Mouse (Mus musculus): ENCODE measurements at regions not wholly inside any gene's neighbourhood (a gene's known extent, or its start where the extent isn't known, plus 50 kb on each side); places are given as distances from the start of the nearest gene placed in this dataset.

GRCm38 (mm10) chr13:115427091-115428033 is 325.6 kb upstream of the Itga1 start:
- WGBS: 68% methylated on average over 12 of the region's 12 CpGs
- no peaks in the 10 kb centered on the region for H3K27me3 ChIP-seq (ENCODE audit: insufficient read depth, low read length)
- no peaks in the 10 kb centered on the region for H3K9me3 ChIP-seq (ENCODE audit: low read depth, low read length)
- no peaks in the 10 kb centered on the region for H3K4me1 ChIP-seq (ENCODE audit: insufficient read depth)
- H3K9ac ChIP-seq: no peak overlapping the region
- H3K36me3 ChIP-seq (ENCODE audit: insufficient read depth): no peaks in the 10 kb centered on the region
- H3K4me2 ChIP-seq: no peak overlapping the region
- no peak for DNase-seq
- ATAC-seq (ENCODE audit: insufficient read depth): no peak
- H3K4me3 ChIP-seq (ENCODE audit: low read depth, low read length): no peak overlapping the region
- H3K27ac ChIP-seq (ENCODE audit: low read depth): no peak overlapping the region
- TF ChIP-seq CTCF (IDR thresholded peaks at IDR 0.05; ENCODE audit: low read depth): no peak

GRCm38 (mm10) chr13:115425610-115426562 is 324.1 kb upstream of the Itga1 start:
- Histone ChIP-seq H3K4me3 (ENCODE audit: low read depth, low read length) (no peak overlapping the region), H3K9ac (no peak overlapping the region), H3K4me2 (no peak overlapping the region), H3K27ac (ENCODE audit: low read depth) (no peak overlapping the region), H3K27me3 (ENCODE audit: insufficient read depth, low read length) (no peaks in the 10 kb centered on the region), H3K4me1 (ENCODE audit: insufficient read depth) (no peaks in the 10 kb centered on the region), H3K9me3 (ENCODE audit: low read depth, low read length) (no peaks in the 10 kb centered on the region), H3K36me3 (ENCODE audit: insufficient read depth) (no peaks in the 10 kb centered on the region)
- ATAC-seq (ENCODE audit: insufficient read depth) (no peak), DNase-seq (no peak)
- TF ChIP-seq CTCF (IDR thresholded peaks at IDR 0.05; ENCODE audit: low read depth): no peak
- WGBS: 65% methylated on average over 8 of the region's 8 CpGs

GRCm38 (mm10) chr13:115423761-115424160 is 322.0 kb upstream of the Itga1 start:
- H3K27ac ChIP-seq (ENCODE audit: low read depth): no peak overlapping the region
- no peak overlapping the region for H3K4me2 ChIP-seq
- no peaks in the 10 kb centered on the region for H3K27me3 ChIP-seq (ENCODE audit: insufficient read depth, low read length)
- H3K4me1 ChIP-seq (ENCODE audit: insufficient read depth): no peaks in the 10 kb centered on the region
- no peak overlapping the region for H3K9ac ChIP-seq
- no peak overlapping the region for H3K4me3 ChIP-seq (ENCODE audit: low read depth, low read length)
- no peaks in the 10 kb centered on the region for H3K36me3 ChIP-seq (ENCODE audit: insufficient read depth)
- 58% methylated on average over 3 of the region's 3 CpGs for WGBS
- no peak for DNase-seq
- no peak for TF ChIP-seq CTCF (IDR thresholded peaks at IDR 0.05; ENCODE audit: low read depth)
- no peak for ATAC-seq (ENCODE audit: insufficient read depth)
- H3K9me3 ChIP-seq (ENCODE audit: low read depth, low read length): no peaks in the 10 kb centered on the region

DNA sequence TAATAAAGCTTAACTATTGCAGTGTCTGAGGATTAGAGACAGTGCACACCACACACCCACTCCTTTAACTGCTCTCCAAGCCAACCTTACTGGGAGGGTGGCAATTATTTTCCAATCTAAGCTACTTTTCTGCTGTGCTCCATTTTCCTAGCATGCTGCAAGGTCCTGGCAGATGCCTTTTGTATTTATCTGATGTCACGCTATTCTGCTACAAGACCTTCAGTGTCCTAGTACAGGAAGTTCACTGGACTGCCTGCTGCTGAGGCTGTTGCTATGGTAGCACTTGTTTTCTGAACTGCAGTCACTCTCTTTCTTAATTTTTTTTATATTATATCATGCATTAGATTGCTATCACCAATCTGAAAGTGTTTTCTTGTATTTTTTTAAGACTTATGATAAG is 319.7 kb upstream of the Itga1 start:
- no peak for TF ChIP-seq CTCF (IDR thresholded peaks at IDR 0.05; ENCODE audit: low read depth)
- Histone ChIP-seq H3K27me3 (ENCODE audit: insufficient read depth, low read length) (no peaks in the 10 kb centered on the region), H3K9ac (no peak overlapping the region), H3K4me3 (ENCODE audit: low read depth, low read length) (no peak overlapping the region), H3K4me1 (ENCODE audit: insufficient read depth) (no peaks in the 10 kb centered on the region), H3K4me2 (no peak overlapping the region), H3K9me3 (ENCODE audit: low read depth, low read length) (no peaks in the 10 kb centered on the region), H3K27ac (ENCODE audit: low read depth) (no peak overlapping the region), H3K36me3 (ENCODE audit: insufficient read depth) (no peaks in the 10 kb centered on the region)
- DNase-seq (peak; percentile 2), ATAC-seq (ENCODE audit: insufficient read depth) (no peak)
- WGBS: 39% methylated on average over 1 of the region's 1 CpGs

DNA sequence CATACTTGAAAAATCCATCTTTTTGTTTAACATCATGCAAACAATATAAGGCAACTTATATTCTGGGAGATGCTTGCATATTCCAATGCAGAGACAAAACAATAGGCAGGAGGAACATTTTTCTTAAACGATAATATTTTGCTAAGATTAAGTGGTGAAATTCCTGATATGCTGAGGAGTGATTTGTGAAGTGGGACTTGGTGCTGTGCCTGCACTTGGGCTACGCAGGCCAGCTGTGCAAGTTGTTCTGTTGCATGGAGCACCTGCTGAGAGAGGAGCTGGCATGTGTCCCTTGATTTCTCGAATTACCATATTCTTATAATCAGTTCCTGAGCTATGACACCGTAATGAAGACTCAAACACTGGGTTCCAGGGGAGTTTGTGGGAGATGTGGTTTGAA is 316.1 kb upstream of the Itga1 start:
- WGBS: 56% methylated on average over 4 of the region's 4 CpGs
- Histone ChIP-seq H3K4me3 (ENCODE audit: low read depth, low read length) (no peak overlapping the region), H3K36me3 (ENCODE audit: insufficient read depth) (no peaks in the 10 kb centered on the region), H3K27ac (ENCODE audit: low read depth) (no peak overlapping the region), H3K4me1 (ENCODE audit: insufficient read depth) (no peaks in the 10 kb centered on the region), H3K27me3 (ENCODE audit: insufficient read depth, low read length) (no peaks in the 10 kb centered on the region), H3K9ac (no peak overlapping the region), H3K9me3 (ENCODE audit: low read depth, low read length) (no peaks in the 10 kb centered on the region), H3K4me2 (no peak overlapping the region)
- DNase-seq (no peak), ATAC-seq (ENCODE audit: insufficient read depth) (no peak)
- no peak for TF ChIP-seq CTCF (IDR thresholded peaks at IDR 0.05; ENCODE audit: low read depth)

DNA sequence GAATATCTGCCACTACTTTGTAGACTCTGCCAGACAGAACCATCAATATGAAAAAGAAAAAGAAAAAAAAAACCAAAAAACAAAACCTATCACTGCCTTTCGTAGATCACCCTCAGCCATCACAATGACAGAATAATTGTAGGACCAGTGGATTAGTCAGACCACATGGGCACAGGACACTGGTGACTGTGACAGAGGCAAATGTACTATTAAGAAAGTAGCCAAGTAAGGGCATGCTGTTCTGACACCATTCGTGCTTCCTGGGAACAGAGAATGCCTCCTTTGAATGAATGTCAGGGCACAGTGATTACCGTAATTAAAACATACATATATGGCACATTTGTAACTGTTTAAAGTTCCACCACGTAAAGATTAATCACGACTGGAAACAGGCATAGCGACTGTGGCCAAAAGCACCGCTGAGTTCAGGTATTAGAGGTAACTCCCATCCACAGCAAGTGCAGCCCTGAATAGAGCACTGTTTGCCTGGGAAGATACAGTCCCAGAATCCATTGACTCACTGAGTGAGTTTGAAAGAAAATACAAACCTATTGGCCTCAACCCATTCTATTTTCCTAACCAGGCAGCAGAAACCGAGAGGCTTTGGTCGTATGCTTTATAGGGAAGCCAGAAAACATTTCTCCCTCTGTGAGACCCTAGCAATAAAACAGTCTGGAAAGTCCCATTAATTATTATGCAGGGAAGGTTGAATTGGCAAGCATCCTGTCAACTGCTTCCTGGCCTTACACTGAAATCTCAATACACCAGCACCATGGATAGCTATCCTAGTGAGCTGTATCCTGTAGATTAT is 312.2 kb upstream of the Itga1 start:
- no peak for ATAC-seq (ENCODE audit: insufficient read depth)
- Histone ChIP-seq H3K4me3 (ENCODE audit: low read depth, low read length) (no peak overlapping the region), H3K27me3 (ENCODE audit: insufficient read depth, low read length) (no peaks in the 10 kb centered on the region), H3K36me3 (ENCODE audit: insufficient read depth) (no peaks in the 10 kb centered on the region), H3K27ac (ENCODE audit: low read depth) (no peak overlapping the region), H3K4me2 (no peak overlapping the region), H3K9ac (no peak overlapping the region), H3K9me3 (ENCODE audit: low read depth, low read length) (no peaks in the 10 kb centered on the region), H3K4me1 (ENCODE audit: insufficient read depth) (no peaks in the 10 kb centered on the region)
- DNase-seq: peak; percentile 44
- 73% methylated on average over 9 of the region's 9 CpGs for WGBS
- no peak for TF ChIP-seq CTCF (IDR thresholded peaks at IDR 0.05; ENCODE audit: low read depth)
